ENCODE assay signal across 18 mouse cellular contexts in the genomic region with DNA sequence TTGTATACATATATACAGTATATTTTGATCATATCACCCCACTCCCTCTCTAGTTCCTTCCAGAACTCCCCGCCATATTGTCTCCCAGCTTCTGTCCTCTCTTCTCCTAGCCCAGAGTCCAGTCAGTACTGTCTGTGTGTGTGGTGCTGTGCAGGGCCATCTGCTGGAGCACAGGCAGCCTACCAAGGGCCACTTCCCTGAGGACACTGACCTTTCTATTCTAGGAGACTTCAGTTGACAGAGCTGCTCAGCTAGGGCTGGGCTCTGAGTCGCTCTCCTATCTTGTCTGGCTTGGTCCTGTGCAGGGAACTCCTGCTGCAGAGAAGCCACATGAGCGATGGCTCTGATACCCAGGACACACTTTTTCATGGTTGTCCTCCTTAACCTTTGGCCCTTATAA. TPM values are rescaled to one million over a fixed set of nuclear protein-coding genes. Genes with fewer than 3 reads are reported as not detected.
DNase-seq lines count a peak whose midpoint lies in the region; ATAC-seq and TF ChIP-seq lines count a peak whose summit lies in the region.
"Had no signal": no experiment of that assay in that cellular context is flagged by ENCODE, and none has a peak within 500 bp of the region (broad histone marks: within the 10 kb centered on the region; RNA-seq: fewer than 3 reads in every experiment).

No protein-coding gene starts in this region.

- TF ChIP-seq POLR2A in small intestine, adult 2 months (IDR thresholded peaks at IDR 0.05; ENCODE audit: low read depth, low read length) = no peak

- 0 out of 2 replicates have a peak, but pooled peaks have one; percentile 29 for ATAC-seq in heart, embryonic 14.5 days (ENCODE audit: insufficient number of reproducible peaks, insufficient read depth, low FRiP score, low read depth)
- no peak for ATAC-seq in heart, embryonic 12.5 days (ENCODE audit: insufficient number of reproducible peaks, low FRiP score)
- ATAC-seq: intestine, embryonic 16.5 days; midbrain, embryonic 13.5 days; Patski had no signal

- no peaks in the 10 kb centered on the region for H3K36me3 ChIP-seq in heart, embryonic 14.5 days (ENCODE audit: control insufficient read depth, insufficient read depth, low read length)
- H3K36me3 ChIP-seq in heart, embryonic 12.5 days = no peaks in the 10 kb centered on the region
- H3K36me3 ChIP-seq in small intestine, adult 2 months (ENCODE audit: control insufficient read depth, insufficient read depth, low read length) = no peaks in the 10 kb centered on the region
- H3K36me3 ChIP-seq: embryonic facial prominence, embryonic 10.5 days; embryonic facial prominence, embryonic 15.5 days; heart, embryonic 13.5 days; neural tube, embryonic 13.5 days had no signal

- H3K9me3 ChIP-seq in heart, embryonic 14.5 days (ENCODE audit: control insufficient read depth, low read length) = no peaks in the 10 kb centered on the region
- H3K9me3 ChIP-seq in heart, embryonic 12.5 days (replicated peaks) = no peaks in the 10 kb centered on the region
- H3K9me3 ChIP-seq: embryonic facial prominence, embryonic 10.5 days; embryonic facial prominence, embryonic 15.5 days; heart, embryonic 13.5 days; midbrain, embryonic 13.5 days; neural tube, embryonic 13.5 days had no signal

- no peak overlapping the region for H3K4me3 ChIP-seq in heart, embryonic 14.5 days (ENCODE audit: control insufficient read depth in 1 of 2, insufficient read depth in 1 of 2, low read depth in 1 of 2, low read length in 2 of 2)
- H3K4me3 ChIP-seq in heart, embryonic 12.5 days = no peak overlapping the region
- no peak overlapping the region for H3K4me3 ChIP-seq in small intestine, adult 2 months (ENCODE audit: low read depth, low read length)
- H3K4me3 ChIP-seq: embryonic facial prominence, embryonic 10.5 days; embryonic facial prominence, embryonic 15.5 days; heart, embryonic 13.5 days; midbrain, embryonic 13.5 days; neural tube, embryonic 13.5 days had no signal

- no peak for TF ChIP-seq CTCF in small intestine, adult 2 months (IDR thresholded peaks at IDR 0.05; ENCODE audit: extremely low read depth, insufficient read length, insufficient replicate concordance, low read depth, low read length)

- no peaks in the 10 kb centered on the region for H3K4me1 ChIP-seq in heart, embryonic 14.5 days (ENCODE audit: control insufficient read depth in 2 of 2, insufficient read depth in 2 of 2, low read length in 2 of 2)
- no peaks in the 10 kb centered on the region for H3K4me1 ChIP-seq in heart, embryonic 12.5 days (replicated peaks)
- H3K4me1 ChIP-seq in small intestine, adult 2 months (ENCODE audit: control insufficient read depth, insufficient read depth, insufficient read length, low read length) = peaks cover 4% of the 10 kb centered on the region; the same call in 1 of the 2 replicates
- H3K4me1 ChIP-seq: embryonic facial prominence, embryonic 10.5 days; embryonic facial prominence, embryonic 15.5 days; neural tube, embryonic 13.5 days had no signal

- no peak overlapping the region for H3K9ac ChIP-seq in heart, embryonic 14.5 days (ENCODE audit: low read length)
- no peak overlapping the region for H3K9ac ChIP-seq in heart, embryonic 12.5 days
- H3K9ac ChIP-seq: embryonic facial prominence, embryonic 15.5 days; heart, embryonic 13.5 days; liver, embryonic 14.5 days; midbrain, embryonic 13.5 days; neural tube, embryonic 13.5 days had no signal

- WGBS in heart, embryonic 14.5 days = 56% methylated on average over 3 of the region's 3 CpGs
- 56% methylated on average over 3 of the region's 3 CpGs for WGBS in heart, embryonic 12.5 days
- WGBS in small intestine, adult 2 months = 66% methylated on average over 3 of the region's 3 CpGs

- no peaks in the 10 kb centered on the region for H3K27me3 ChIP-seq in heart, embryonic 14.5 days (ENCODE audit: control insufficient read depth, insufficient read depth, low read length)
- peaks cover 9% of the 10 kb centered on the region; the same call in 1 of the 2 replicates for H3K27me3 ChIP-seq in heart, embryonic 12.5 days (replicated peaks)
- no peaks in the 10 kb centered on the region for H3K27me3 ChIP-seq in small intestine, adult 2 months (ENCODE audit: control insufficient read depth, insufficient read depth, low read length)
- H3K27me3 ChIP-seq: embryonic facial prominence, embryonic 15.5 days; midbrain, embryonic 13.5 days; neural tube, embryonic 13.5 days; Patski had no signal

- DNase-seq in cerebellum, adult 9-11 months = peak; percentile 28
- DNase-seq in cerebellum, postnatal 4 days (ENCODE audit: low spot score in 2 of 2) = no peak
- DNase-seq in gastrocnemius, adult 18-20 months (ENCODE audit: low spot score) = peak; percentile 32
- DNase-seq in gastrocnemius, postnatal 4 days (ENCODE audit: low spot score in 2 of 2) = no peak
- no peak for DNase-seq in spleen, postnatal 10 days (ENCODE audit: low spot score in 2 of 2)

- H3K4me2 ChIP-seq in heart, embryonic 14.5 days (ENCODE audit: low read length) = no peak overlapping the region
- H3K4me2 ChIP-seq in heart, embryonic 12.5 days = no peak overlapping the region
- H3K4me2 ChIP-seq: embryonic facial prominence, embryonic 15.5 days; heart, embryonic 13.5 days; midbrain, embryonic 13.5 days; neural tube, embryonic 13.5 days had no signal

- no peak overlapping the region for H3K27ac ChIP-seq in heart, embryonic 14.5 days (replicated peaks in 1 of 2; ENCODE audit: control insufficient read depth in 1 of 2, insufficient read depth in 1 of 2, low read depth in 2 of 2, low read length in 2 of 2)
- H3K27ac ChIP-seq in heart, embryonic 12.5 days (ENCODE audit: poor library complexity, severe bottlenecking) = no peak overlapping the region
- H3K27ac ChIP-seq in small intestine, adult 2 months (ENCODE audit: insufficient read depth, low read depth, low read length) = 0 out of 2 replicates have a peak overlapping the region, but pooled peaks have one; percentile 31
- H3K27ac ChIP-seq: embryonic facial prominence, embryonic 10.5 days; embryonic facial prominence, embryonic 15.5 days; heart, embryonic 13.5 days; kidney, postnatal 0 days; liver, embryonic 14.5 days; macrophage; midbrain, embryonic 13.5 days; neural tube, embryonic 13.5 days had no signal

RNA-seq across cellular contexts. Expression of gene Umps, which starts 28.7 kb away (rescaled TPM):
- 1 to 10 TPM; 5.8 to 6.8 TPM for total RNA-seq in gastrocnemius, adult 18-20 months (2021)
- total RNA-seq in gastrocnemius, postnatal 4 days (2021) = 10 to 100 TPM; 13.4 to 13.5 TPM
- 26.9 and 29.7 TPM in 2 replicates for polyA plus RNA-seq in heart, embryonic 14.5 days (2014; fragmentation: Nextera tagmentation; extraction: Ambion mirVana)
- polyA plus RNA-seq in heart, embryonic 12.5 days (2016; fragmentation: Nextera tagmentation; extraction: Ambion mirVana) = 34.6 and 38.2 TPM in 2 replicates
- polyA plus RNA-seq in small intestine, adult 2 months (2012; rRNA removed) = 1.7 and 2.4 TPM in 2 replicates

Comparison
In these comparisons a context has a peak if more than half of its experiments do, and no peak if none do; other contexts are left out.
1. DNase-seq: peak in cerebellum, adult 9-11 months (single experiment) and gastrocnemius, adult 18-20 months (single experiment); none in cerebellum, postnatal 4 days (0 of 2), gastrocnemius, postnatal 4 days (0 of 2) and spleen, postnatal 10 days (0 of 2).